ENCODE assay signal across 27 mouse cellular contexts in genomic region chr17:12472547-12472946, GRCm38 (mm10). TPM values are rescaled to one million over a fixed set of nuclear protein-coding genes. Genes with fewer than 3 reads are reported as not detected.
"Had no signal": no experiment of that assay in that cellular context is flagged by ENCODE, and none has a peak within 500 bp of the region (broad histone marks: within the 10 kb centered on the region; RNA-seq: fewer than 3 reads in every experiment).

No protein-coding gene starts in this region.

- H3K27ac ChIP-seq: embryonic facial prominence, embryonic 10.5 days; embryonic facial prominence, embryonic 12.5 days; embryonic facial prominence, embryonic 13.5 days; embryonic facial prominence, embryonic 15.5 days; forebrain, embryonic 10.5 days; forebrain, embryonic 12.5 days; forebrain, embryonic 13.5 days; forebrain, embryonic 15.5 days; gastrocnemius, adult 2 months; heart, adult 2 months; heart, embryonic 10.5 days had no signal

- DNase-seq: cerebellum, adult 9-11 months; cerebellum, postnatal 10 days; cerebellum, postnatal 14 days; cerebellum, postnatal 25 days; cerebellum, postnatal 36 days; embryo, embryonic 11 days; forebrain, postnatal 0 days; gastrocnemius, adult 2 months; gastrocnemius, postnatal 10 days; gastrocnemius, postnatal 14 days; gastrocnemius, postnatal 25 days; gastrocnemius, postnatal 36 days; heart, adult 11 months; heart, adult 18-20 months; heart, adult 2 months had no signal

- H3K27me3 ChIP-seq: embryonic facial prominence, embryonic 12.5 days; embryonic facial prominence, embryonic 13.5 days; embryonic facial prominence, embryonic 15.5 days; forebrain, embryonic 12.5 days; forebrain, embryonic 13.5 days; forebrain, embryonic 15.5 days had no signal

- H3K4me2 ChIP-seq: embryonic facial prominence, embryonic 12.5 days; embryonic facial prominence, embryonic 13.5 days; embryonic facial prominence, embryonic 15.5 days; forebrain, embryonic 12.5 days; forebrain, embryonic 13.5 days; forebrain, embryonic 15.5 days had no signal

- H3K36me3 ChIP-seq: embryonic facial prominence, embryonic 10.5 days; embryonic facial prominence, embryonic 12.5 days; embryonic facial prominence, embryonic 13.5 days; embryonic facial prominence, embryonic 15.5 days; forebrain, embryonic 10.5 days; forebrain, embryonic 12.5 days; forebrain, embryonic 15.5 days; heart, embryonic 10.5 days had no signal

- H3K4me3 ChIP-seq: embryonic facial prominence, embryonic 10.5 days; embryonic facial prominence, embryonic 12.5 days; embryonic facial prominence, embryonic 13.5 days; embryonic facial prominence, embryonic 15.5 days; erythroblast, embryonic 14.5 days; forebrain, embryonic 10.5 days; forebrain, embryonic 12.5 days; forebrain, embryonic 13.5 days; forebrain, embryonic 15.5 days; gastrocnemius, adult 2 months; heart, adult 2 months; heart, embryonic 10.5 days had no signal

- H3K9ac ChIP-seq: embryonic facial prominence, embryonic 12.5 days; embryonic facial prominence, embryonic 13.5 days; embryonic facial prominence, embryonic 15.5 days; forebrain, embryonic 12.5 days; forebrain, embryonic 13.5 days; forebrain, embryonic 15.5 days; forebrain, postnatal 0 days had no signal

- H3K4me1 ChIP-seq: embryonic facial prominence, embryonic 10.5 days; embryonic facial prominence, embryonic 12.5 days; embryonic facial prominence, embryonic 13.5 days; embryonic facial prominence, embryonic 15.5 days; forebrain, embryonic 10.5 days; forebrain, embryonic 12.5 days; forebrain, embryonic 13.5 days; forebrain, embryonic 15.5 days had no signal

- H3K9me3 ChIP-seq: embryonic facial prominence, embryonic 10.5 days; embryonic facial prominence, embryonic 12.5 days; embryonic facial prominence, embryonic 13.5 days; embryonic facial prominence, embryonic 15.5 days; forebrain, embryonic 10.5 days; forebrain, embryonic 12.5 days; forebrain, embryonic 13.5 days; forebrain, embryonic 15.5 days; heart, embryonic 10.5 days had no signal

- ATAC-seq: forebrain, embryonic 13.5 days; forebrain, embryonic 14.5 days; forebrain, embryonic 15.5 days; forebrain, embryonic 16.5 days; forebrain, postnatal 0 days had no signal

RNA-seq across cellular contexts. Expression of gene Slc22a3, which starts 35.0 kb away (rescaled TPM):
- polyA plus RNA-seq: erythroblast, embryonic 14.5 days; forebrain, embryonic 12.5 days had no signal
